Mouse (Mus musculus): ENCODE results near the gene Tle6.

The Tle6 gene

DNA sequence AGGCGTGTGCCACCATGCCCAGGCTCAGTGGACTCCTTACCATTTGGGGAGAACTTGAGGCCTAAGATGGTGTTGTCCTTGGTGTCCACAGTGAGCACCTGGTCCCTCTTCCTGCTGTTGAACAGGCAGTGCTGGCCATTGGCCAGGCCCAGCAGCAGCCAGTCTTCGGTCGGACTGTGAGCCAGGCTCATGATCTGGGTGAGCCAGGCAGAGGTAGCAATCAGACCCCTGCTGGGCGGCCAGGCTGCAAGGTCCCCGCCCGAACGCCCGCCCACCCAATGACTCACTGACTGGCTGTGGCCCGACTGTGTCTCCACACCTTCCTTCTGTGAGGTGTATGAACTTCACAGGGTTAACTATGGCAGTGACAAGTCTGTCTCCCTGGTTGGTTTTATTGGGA lies 9.0 kb downstream of the Tle6 start:
- no peak for DNase-seq (ENCODE audit: low spot score)

DNA sequence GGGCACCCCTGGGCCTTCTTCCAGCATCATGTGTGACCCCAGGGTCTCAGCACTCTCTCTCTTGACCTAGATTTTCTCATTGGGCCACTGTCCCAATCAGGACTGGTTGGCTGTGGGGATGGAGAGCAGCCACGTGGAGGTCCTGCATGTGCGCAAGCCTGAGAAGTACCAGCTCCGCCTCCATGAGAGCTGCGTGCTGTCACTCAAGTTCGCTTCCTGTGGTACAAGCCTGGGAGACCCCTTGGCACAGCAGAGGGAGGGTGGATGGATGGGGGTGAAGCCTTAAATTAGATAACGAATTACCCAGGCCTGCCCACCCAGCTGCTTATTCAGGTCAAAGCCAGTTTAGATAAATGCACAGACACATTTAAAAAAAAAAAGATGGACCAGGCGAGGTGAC lies 12.1 kb downstream of the Tle6 start:
- no peak for DNase-seq (ENCODE audit: low spot score)

DNA sequence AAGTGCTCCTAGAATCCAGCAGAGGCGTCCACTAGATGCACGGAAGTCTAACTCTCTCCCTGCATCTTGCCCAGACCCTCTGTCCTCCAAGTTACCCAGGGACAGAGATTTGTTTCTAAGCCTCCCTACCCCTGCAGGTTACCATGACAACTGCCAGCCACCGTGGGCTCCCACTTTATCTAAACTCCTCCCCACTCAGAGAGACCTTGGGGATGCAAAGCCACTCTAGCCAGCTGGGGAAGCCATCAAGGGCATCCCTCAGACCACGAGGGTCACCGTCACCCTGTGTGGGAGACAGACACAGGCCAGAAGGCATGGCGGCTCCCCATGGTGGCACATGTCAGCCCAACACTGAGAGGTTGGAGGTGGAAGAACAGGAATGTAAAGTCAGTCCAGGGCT lies 17.5 kb downstream of the Tle6 start:
- DNase-seq (ENCODE audit: low spot score), result no peak

DNA sequence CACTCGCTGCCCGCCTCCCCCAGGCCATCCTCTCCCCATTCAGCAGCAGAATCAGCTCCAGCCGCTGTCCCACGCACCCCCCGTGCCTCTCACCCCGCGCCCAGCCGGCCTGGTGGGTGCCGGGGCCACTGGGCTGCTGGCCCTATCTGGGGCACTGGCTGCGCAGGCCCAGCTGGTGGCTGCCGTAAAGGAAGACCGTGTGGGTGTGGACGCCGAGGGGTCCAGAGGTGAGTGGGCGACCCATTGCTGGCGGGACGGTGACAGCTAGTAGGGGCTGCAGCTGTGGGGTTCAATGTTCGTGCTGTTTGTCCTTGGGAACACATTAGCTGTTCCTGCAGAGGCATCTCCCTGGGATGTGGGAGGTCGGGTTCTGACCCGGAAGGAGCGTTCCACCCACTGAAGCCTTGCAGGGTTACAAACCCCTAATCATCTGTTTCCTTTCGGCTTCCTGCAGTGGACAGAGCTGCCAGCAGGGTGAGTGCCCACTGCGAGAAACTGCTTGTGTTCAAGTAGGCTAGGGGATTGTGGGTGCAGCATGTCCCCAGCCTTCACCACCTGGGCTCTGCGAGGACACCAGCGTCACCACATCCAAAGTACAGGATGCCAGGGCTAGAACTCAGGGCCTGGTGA lies 20.3 kb downstream of the Tle6 start:
- no peak for DNase-seq (ENCODE audit: low spot score)

DNA sequence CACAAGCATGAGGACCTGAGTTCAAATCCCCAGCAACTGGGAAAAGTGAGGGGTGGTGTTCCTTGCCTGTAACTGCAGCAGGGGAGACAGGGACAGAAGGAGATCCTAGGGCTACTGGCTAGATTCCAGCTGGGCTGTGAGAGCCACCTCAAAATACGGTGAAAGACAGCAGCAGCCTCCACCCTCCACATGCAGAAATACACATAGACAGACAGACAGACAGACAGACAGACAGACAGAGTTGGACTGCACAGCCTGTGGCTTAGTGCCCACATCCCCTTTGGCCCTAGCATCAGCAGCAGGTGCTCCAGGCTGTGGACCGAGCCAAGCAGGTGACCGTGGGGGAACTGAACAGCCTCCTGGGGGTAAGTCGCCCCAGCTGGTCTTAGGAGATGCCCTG lies 20.9 kb downstream of the Tle6 start:
- DNase-seq (ENCODE audit: low spot score), result no peak

DNA sequence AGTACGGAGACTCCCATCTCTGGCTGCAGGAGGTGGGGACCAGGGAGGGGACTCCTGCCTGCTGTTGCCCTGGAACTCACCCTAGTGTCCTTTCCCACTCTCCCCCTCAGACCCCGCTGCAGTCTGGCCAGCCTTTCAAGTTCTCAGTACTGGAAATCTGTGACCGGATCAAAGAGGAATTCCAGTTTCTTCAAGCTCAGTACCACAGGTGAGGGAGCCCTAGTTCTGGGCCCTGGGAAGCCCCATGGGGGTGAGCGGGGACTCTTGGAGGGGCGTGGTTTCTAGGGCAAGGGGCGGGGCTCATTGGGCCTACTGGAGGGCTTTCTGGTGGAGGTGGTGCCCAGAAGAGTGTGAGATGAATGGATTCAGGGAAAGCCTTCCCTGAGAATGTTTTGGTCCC lies 25.2 kb downstream of the Tle6 start:
- no peak for DNase-seq (ENCODE audit: low spot score)

DNA sequence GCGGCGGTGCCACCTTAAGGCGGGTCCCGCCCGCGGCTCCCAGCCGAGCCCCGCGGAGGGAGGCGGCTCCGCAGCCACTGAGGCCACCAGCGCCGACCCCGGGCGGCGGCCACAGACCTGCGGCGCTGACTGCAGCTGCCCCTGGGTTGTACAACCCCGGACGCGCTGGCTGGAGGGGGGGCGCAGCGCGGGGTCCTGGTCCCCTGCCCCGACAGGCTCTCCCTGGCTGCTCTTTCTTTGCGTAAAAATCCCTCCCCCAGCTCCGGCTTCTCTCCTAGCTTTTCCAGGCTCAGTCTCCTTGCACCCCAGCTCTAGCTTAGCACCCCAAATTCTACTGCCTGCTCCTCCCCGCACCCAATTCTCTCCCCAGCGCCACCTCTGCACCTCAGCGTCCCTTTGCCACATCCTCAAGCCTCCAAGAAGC lies 25.7 kb downstream of the Tle6 start:
- no peak for DNase-seq (ENCODE audit: low spot score)

DNA sequence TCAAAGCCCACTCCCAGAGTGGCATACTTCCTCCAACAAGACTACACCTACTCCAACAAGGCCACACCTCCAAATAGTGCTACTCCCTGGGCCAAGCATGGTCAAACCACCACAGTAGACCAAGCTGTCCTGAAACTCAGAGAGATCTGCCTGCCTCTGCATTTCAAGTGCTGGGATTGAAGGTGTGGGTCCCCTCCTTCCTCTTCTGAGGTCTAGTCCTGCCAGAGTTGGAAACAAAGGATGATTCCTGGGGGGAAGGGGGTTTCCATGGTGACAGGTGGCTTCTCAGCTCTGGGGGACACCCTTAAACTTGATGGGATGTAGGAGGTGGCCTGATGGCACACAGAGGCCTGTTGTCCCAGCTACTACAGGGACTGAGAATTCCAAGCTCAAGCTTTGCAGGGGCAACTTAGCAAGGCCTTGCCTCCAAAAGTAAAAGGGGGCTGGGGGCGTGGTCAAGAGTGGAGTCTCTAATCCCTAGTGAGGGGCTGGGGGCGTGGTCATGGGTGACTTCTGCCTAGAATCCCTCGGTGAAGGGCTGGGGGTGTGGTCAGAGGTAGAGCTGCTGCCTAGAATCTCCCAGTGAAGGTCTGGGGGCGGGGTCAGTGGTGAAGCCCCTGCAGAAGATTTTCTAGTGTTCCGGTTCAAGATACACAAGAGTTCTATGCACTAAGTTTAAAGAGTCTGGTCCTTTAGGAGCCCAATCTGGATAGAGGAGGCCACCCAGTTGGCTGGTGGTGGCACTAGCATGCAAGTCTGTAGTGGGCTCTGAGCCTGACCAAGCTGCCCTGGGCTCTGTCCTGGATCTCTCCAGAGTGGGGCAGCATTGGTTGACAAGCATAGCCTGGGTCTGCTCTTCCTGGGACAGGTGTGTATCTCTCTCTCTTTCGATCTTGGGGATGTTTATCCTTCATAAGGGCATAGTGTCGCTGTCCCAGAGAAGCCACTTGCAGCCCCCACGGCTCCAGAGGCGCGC lies 26.5 kb downstream of the Tle6 start, which contains the start of gene Tle2:
TSS of gene Tle2 (plus strand) at position 481 of the 976 bp plus-strand sequence.
- DNase-seq (ENCODE audit: low spot score), result no peak

DNA sequence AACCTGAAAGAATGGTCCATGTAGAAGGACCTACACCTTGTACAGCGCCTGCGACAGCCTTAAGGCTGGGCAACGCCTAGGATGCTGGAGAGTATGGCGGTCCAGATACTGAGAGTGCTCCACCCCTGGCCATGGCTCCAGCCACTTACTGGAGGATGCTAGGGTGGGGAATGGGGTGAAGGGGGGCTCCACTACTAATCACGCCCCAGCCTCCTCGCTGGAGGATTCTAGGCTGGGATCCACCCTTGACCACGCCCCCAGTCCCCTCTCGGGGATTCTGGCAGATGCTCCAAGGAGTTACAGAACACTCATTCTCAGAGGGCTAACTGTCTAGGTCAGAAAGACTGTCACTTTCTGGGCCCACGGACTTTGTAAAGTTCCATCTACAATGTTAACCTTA lies 27.9 kb downstream of the Tle6 start:
- DNase-seq (ENCODE audit: low spot score), result no peak

DNA sequence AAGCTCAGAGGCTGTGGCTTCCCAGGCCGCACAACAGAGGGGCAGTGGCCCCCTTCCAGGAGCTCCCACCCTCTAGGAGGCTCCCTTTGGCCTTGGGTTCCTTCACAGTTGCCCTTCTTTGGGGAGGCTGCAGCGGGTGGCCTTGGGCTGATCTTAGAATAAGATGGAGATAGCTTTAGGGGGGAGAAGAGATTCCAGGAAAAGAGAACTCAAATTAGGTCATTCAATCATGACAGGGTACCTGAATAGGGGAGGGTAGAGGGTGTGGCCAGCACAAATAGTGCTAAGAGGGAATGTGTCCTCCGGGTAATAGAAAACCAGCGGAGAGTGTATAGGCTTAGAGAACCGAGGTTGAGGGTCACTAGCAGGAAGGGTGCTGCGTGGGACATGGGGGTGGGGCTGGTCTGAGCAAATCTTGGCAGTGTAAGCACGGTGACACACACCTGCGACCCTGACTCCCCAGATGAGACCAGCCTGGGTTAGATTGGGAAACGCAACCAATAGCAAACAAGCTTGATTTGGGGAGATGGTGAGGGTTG lies 28.7 kb downstream of the Tle6 start:
- no peak for DNase-seq (ENCODE audit: low spot score)

DNA sequence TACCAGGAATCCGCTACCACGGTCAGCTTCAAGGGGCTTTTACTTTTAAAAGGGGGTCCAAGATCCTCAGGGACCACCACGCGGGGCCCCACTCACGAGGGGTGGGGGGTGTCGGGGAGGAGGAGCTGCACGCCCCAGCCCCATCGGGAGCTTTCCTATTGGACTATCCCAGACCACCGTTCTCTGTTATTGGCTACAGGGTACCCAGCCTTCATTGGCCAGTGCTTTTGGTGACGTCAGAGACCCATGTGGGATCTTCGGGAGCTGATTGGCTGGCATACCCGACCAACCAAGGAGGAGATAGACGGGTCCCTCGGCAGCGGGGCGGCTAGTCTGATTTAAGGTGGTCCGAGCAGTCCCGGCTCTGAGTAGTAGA lies 29.4 kb downstream of the Tle6 start:
- DNase-seq (ENCODE audit: low spot score), result peak; percentile 96

DNA sequence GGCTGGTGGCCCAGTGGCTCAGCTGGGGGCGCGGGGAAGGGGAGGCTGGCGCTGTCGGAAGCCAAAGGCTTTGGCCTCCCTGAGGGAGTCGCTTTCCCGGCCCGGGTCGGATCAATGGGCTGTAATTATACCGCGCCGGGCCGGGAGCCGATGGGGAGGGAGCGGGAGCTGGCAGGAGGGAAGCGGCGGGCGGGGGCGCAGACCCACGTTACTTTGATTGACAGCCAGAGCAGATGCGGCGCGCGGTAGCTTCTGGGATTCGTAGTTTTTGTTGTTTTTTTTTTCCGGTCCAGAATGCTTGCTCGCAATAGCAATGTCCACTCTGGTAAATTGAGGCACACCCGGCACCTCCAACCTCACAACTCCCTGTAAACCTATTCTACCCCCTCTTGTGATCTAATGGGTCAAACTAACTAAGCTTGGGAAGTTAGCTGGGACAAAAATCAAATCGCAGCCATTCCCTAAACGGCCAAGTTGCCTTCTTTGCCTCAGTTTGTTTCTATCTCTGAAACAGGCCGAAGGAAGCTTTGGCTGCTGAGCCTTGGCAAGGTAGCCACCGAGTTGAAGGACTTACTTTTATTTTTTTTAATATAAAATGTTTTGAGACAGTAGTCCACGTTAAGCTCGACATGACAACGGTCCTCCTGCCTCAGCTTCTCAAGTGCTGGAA lies 29.9 kb downstream of the Tle6 start:
- peak; percentile 73 for DNase-seq (ENCODE audit: low spot score)

DNA sequence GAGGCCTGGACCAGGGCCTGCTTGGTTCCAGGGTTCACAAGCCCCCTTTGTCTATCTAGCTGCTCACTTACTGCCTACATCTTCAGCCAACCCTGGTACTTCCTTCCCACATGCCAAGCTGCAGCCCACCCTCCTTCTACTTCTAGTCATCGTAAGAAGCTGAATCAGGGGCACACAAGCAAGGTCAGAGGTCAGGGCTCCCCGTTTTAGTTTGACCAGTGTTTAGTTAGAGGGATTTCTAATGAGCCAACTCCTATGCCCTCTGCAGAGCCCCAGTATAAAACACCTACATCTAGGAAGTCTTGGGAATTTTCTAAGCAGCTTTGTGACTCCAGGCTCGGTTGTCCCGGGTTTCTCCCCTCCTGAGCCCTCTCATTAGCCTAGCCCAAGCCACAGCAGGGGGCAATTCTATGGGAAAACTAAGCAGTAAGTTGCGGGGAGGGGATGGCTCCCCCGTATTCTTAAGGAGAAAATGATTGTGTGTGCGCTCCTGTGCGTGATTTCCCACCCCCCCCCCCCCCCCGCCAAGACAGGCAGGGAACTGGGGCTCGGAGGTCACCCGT lies 30.6 kb downstream of the Tle6 start:
- no peak for DNase-seq (ENCODE audit: low spot score)

DNA sequence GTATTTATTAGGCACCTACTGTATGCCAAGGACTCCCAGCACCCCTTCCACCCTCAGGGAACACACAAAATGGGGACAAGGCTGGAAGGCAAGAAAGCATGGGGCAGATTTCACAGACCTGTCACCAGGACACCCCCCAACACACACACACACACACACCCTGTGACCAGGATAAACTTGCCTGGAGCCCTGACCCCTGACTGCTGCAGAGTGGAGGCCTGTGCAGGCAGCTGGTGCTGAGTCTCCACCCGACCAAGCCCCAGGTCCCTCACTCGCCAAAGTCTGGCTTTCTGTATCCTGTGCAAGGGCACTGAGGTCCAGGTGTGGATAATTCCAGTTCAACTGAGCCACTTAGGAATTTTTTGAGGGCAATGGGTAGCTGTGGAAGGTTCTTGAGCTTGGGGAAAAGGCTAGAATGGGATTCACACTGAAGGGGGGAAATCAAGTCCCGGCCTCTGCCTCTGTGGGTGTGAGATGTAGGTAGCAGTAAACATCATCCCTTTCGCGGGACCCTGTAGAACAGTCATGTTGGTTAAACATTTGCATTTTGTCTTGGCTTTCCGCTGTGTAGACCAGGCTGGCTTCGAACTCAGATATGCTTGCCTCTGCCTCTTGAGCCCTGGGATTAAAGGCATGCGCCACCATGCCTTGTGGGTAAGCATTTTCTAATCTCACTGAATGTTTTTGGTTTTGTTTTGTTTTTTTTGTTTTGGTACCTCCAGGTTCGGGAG lies 31.2 kb downstream of the Tle6 start:
- no peak for DNase-seq (ENCODE audit: low spot score)

DNA sequence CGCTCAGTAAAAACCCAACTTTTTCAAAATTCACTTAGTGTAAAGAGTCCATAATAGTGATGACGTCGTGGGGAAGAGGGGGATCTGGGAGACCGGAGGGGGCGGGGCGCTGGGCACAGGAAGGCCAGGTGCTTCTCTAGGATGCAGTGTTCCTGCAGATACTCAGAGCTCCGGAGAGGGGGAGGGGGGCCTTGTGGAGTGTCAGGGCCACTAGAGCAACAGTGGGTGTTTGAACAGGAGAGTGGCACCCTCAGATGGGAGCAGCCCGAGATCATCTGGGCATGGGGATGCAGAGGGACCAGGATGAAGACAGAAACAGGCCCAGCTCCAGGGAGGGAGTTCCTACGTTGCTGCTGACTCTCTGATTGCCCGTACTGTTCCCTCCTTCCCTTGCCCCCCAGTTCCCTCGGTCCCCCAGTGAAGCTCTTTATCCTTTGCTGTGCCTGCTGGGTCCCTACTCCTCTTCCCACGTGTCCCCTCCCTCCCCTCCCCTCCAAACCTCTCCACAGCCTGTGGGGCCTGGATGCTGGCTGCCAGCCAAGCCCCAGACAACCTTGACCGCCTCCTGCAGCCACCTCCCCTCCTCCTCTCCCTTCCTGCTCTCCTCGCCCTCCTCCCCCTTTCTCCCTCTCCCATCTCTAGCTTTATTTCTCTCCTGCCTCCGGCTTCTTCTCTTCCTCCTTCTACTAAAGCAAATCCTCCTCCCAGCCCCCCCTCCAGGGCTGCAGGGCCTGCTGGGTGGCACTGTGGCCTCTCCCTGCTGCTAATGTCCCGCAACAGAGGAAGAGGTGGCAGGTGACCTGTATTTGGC lies 32.3 kb downstream of the Tle6 start:
- no peak for DNase-seq (ENCODE audit: low spot score)

DNA sequence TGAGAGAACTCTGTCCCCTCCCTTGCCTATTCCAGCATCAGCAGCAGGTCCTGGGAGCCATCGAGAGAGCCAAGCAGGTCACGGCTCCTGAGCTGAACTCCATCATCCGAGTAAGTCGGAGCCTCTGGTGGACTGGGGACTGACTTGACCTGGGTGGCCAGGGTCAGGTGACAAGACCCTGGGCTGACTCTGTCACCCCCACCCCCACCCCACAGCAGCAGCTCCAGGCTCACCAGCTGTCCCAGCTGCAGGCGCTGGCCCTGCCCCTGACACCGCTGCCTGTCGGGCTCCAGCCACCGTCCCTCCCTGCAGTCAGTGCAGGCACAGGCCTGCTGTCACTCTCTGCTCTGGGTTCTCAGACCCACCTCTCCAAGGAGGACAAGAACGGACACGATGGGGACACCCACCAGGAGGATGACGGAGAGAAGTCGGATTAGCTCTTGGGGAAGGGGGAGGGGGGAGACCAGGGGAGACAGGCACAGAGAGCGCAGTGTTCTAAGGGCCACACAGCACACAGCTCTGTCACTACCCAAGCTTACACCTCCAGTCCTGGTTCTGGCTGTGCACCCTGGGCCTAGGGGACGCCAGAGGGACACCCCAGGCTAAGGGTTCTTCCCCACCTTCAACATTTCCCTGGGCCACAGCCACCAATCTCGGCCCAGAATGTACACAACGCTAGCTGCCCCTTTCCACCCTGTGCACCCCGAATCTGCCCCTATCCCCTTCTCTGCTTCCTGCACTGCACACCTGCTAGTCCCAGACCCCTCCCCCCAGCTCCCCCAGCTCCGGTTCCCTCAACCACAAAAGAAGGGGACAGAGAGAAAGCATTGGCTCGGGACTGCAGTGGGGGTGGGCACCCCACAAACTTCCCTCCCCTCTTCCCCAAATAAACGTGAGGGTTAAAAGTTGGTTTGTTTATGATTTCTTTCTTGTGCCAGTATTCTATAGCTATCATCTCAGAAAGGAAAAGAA lies 35.3 kb downstream of the Tle6 start:
- no peak for DNase-seq (ENCODE audit: low spot score)

DNA sequence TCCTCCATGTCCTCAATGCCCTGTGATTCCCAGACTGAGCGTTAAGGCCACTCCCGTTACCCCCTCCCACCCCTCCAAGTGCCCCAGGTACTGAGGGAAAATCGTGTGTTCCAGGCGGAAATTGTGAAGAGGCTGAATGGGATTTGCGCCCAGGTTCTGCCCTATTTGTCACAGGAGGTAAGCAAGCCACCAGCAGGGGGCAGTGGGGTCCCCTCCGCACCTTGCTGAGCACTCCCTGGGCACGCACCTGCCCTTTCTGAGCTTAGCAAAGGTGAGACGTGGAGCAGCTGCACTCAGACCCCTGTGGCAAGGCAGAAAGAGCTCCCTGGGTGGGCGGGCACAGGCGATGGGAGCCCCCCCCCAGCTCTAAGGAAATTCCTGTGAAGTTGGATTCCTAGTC lies 36.1 kb downstream of the Tle6 start:
- no peak for DNase-seq (ENCODE audit: low spot score)

DNA sequence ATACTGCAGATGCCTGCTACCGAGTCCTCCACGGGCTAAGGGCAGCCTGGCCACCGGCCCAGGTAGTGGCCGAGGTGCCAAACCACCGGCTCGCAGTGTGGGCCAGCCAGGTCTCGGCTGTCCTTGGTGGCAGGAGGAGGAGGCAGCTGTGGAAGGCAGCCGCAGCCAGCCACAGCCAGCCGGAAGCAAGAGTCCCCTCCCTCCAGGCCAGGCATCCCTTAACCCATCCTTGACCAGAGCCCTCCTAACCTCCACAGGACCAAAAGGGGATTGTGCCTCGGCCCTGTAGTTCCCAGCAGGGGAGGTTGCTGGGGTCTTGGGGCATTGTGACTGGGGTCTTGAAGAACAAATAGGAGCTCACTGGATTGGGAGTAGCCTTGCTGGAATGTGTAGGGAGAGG lies 36.7 kb downstream of the Tle6 start:
- no peak for DNase-seq (ENCODE audit: low spot score)

DNA sequence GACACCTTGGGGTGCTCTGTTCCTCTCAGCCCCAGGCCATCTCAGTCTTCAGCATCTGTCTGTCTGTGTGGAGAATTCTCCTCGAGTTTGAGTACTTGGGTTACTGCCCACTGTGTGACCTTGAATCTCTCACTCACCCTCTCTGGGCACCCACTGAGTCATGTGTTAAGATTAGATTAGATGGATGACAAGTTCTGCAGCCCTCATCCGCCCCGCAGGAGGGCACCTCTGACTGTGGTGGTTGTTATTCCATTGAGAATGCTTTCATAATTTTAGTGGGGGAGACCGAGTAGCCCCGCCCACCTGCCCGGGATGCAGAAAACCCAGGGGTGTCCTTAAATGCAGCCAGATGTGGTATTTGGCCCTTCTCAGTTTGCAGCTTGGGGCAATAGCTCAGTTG lies 37.4 kb downstream of the Tle6 start:
- DNase-seq (ENCODE audit: low spot score), result no peak

DNA sequence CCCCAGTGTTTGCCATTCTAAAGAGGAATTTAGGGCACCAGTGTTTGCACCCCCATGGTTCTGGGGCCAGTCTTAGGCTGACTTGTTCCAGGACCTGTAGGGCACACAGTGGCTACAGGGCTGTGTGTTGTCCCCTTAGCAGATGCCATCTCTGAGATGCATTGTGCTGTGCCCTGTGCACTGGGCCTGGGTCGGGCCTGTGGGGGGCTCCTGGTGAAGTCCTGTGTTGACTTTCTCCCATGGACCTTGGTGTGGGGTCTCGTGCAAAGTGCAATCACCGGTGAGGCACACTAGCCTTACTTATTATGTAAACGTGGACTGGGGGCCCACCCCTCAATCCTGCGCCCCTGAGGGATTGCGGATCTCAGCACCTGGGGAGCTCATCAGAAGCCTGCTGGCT lies 38.5 kb downstream of the Tle6 start:
- no peak for DNase-seq (ENCODE audit: low spot score)

Measured in urinary bladder, postnatal 10 days (tissue).